Mouse (Mus musculus) brown adipose tissue, adult 24 weeks (tissue): ENCODE measurements around the gene Rrnad1. TPM values are rescaled to one million over a fixed set of nuclear protein-coding genes. Genes with fewer than 3 reads are reported as not detected.

Experiments
- H3K27ac ChIP-seq: fragments of 200-500 bp; replicated peaks from 2 replicates; pipeline ENCODE4 v1.5.1; 2012; ENCODE audit warnings: low read depth, mild to moderate bottlenecking, low read length
- H3K4me1 ChIP-seq: fragments of 200-500 bp; 2 replicates; pipeline ENCODE4 v1.6.1; 2012; ENCODE audit warnings: low read length, mixed read lengths; ENCODE audit not compliant: control insufficient read depth, insufficient read depth, insufficient read length
- H3K4me3 ChIP-seq: fragments of 200-500 bp; 2 replicates; pipeline ENCODE4 v1.5.1; 2012; ENCODE audit warnings: low read depth, mild to moderate bottlenecking, low read length, moderate library complexity; ENCODE audit not compliant: insufficient read depth
- polyA plus RNA-seq: library from polyadenylated mRNA; stranded (reverse); fragments of >200 nt; gene quantifications from 2 replicates; pipeline ENCODE4 v1.2.4, GENCODE M21; 2012; ENCODE audit not compliant: missing spikeins, insufficient read depth, insufficient read length

The Rrnad1 gene
- polyA plus RNA-seq, 1 experiment = 4.5 TPM

- Histone ChIP-seq H3K27ac (no peak overlapping the region), H3K4me1 (no peaks in the 10 kb centered on the region), H3K4me3 (no peak overlapping the region)
Measured at GRCm38 (mm10) chr3:87958967-87959366, 28.4 kb upstream of the Rrnad1 start.

GRCm38 (mm10) chr3:87958476-87958875, 28.0 kb upstream of the Rrnad1 start:
- H3K4me1 ChIP-seq = no peaks in the 10 kb centered on the region
- H3K4me3 ChIP-seq = no peak overlapping the region
- H3K27ac ChIP-seq = no peak overlapping the region

GRCm38 (mm10) chr3:87958056-87958455, 27.5 kb upstream of the Rrnad1 start:
- no peaks in the 10 kb centered on the region for H3K4me1 ChIP-seq
- H3K27ac ChIP-seq = no peak overlapping the region
- H3K4me3 ChIP-seq = no peak overlapping the region

GRCm38 (mm10) chr3:87952440-87952839, 21.9 kb upstream of the Rrnad1 start:
- Histone ChIP-seq H3K27ac (no peak overlapping the region), H3K4me3 (no peak overlapping the region), H3K4me1 (no peaks in the 10 kb centered on the region; the same call in 1 of the 2 replicates)

- Histone ChIP-seq H3K27ac (no peak overlapping the region), H3K4me3 (no peak overlapping the region), H3K4me1 (no peaks in the 10 kb centered on the region; the same call in 1 of the 2 replicates)
Measured at GRCm38 (mm10) chr3:87951946-87952345, 21.4 kb upstream of the Rrnad1 start.

- Histone ChIP-seq H3K4me3 (no peak overlapping the region), H3K4me1 (no peaks in the 10 kb centered on the region; the same call in 1 of the 2 replicates), H3K27ac (no peak overlapping the region)
Measured at GRCm38 (mm10) chr3:87949955-87950515, 19.5 kb upstream of the Rrnad1 start.

- Histone ChIP-seq H3K27ac (no peak overlapping the region), H3K4me1 (no peaks in the 10 kb centered on the region; the same call in 1 of the 2 replicates), H3K4me3 (no peak overlapping the region)
Measured at GRCm38 (mm10) chr3:87949266-87949954, 18.9 kb upstream of the Rrnad1 start.

- Histone ChIP-seq H3K4me1 (no peaks in the 10 kb centered on the region; the same call in 1 of the 2 replicates), H3K27ac (no peak within 1 kb of the TSS), H3K4me3 (no peak within 1 kb of the TSS)
Measured at GRCm38 (mm10) chr3:87948378-87949265, 18.1 kb upstream of the Rrnad1 start, which contains the start of gene Crabp2. TSS of gene Crabp2 (plus strand) at chr3:87948666.

GRCm38 (mm10) chr3:87947811-87948199, 17.3 kb upstream of the Rrnad1 start:
- Histone ChIP-seq H3K27ac (no peak overlapping the region), H3K4me3 (no peak overlapping the region), H3K4me1 (no peaks in the 10 kb centered on the region; the same call in 1 of the 2 replicates)

- H3K27ac ChIP-seq = no peak overlapping the region
- no peak overlapping the region for H3K4me3 ChIP-seq
- H3K4me1 ChIP-seq = no peaks in the 10 kb centered on the region; the same call in 1 of the 2 replicates
Measured at GRCm38 (mm10) chr3:87947056-87947810, 16.7 kb upstream of the Rrnad1 start.

GRCm38 (mm10) chr3:87946541-87946860, 16.0 kb upstream of the Rrnad1 start:
- Histone ChIP-seq H3K27ac (no peak overlapping the region), H3K4me3 (no peak overlapping the region), H3K4me1 (no peaks in the 10 kb centered on the region; the same call in 1 of the 2 replicates)

GRCm38 (mm10) chr3:87945781-87946540, 15.4 kb upstream of the Rrnad1 start:
- no peak overlapping the region for H3K4me3 ChIP-seq
- no peaks in the 10 kb centered on the region; the same call in 1 of the 2 replicates for H3K4me1 ChIP-seq
- no peak overlapping the region for H3K27ac ChIP-seq

GRCm38 (mm10) chr3:87944838-87945600, 14.5 kb upstream of the Rrnad1 start:
- Histone ChIP-seq H3K4me1 (no peaks in the 10 kb centered on the region; the same call in 1 of the 2 replicates), H3K27ac (no peak overlapping the region), H3K4me3 (no peak overlapping the region)

- Histone ChIP-seq H3K27ac (no peak overlapping the region), H3K4me3 (no peak overlapping the region), H3K4me1 (no peaks in the 10 kb centered on the region)
Measured at GRCm38 (mm10) chr3:87943586-87943985, 13.1 kb upstream of the Rrnad1 start.
